Mouse (Mus musculus): Measurements from ENCODE around the gene Zfp683.

- TF ChIP-seq POLR2A (IDR thresholded peaks at IDR 0.05; ENCODE audit: extremely low read depth, insufficient read depth, low read length) (no peak), CTCF (IDR thresholded peaks at IDR 0.05; ENCODE audit: extremely low read depth, insufficient read depth, low read length) (no peak)
Measured at GRCm38 (mm10) chr4:134065431-134066004, 11.9 kb downstream of the Zfp683 start.
